19 mouse cellular contexts compared by ENCODE assay signal in genomic region chr6:137343688-137344441, GRCm38 (mm10).
DNase-seq lines count a peak whose midpoint lies in the region; ATAC-seq lines count a peak whose summit lies in the region.
"Had no signal": no experiment of that assay in that cellular context is flagged by ENCODE, and none has a peak within 500 bp of the region (broad histone marks: within the 10 kb centered on the region; RNA-seq: fewer than 3 reads in every experiment).

No protein-coding gene starts in this region.

- no peak overlapping the region for H3K27ac ChIP-seq in kidney, embryonic 15.5 days
- H3K27ac ChIP-seq in lung, embryonic 15.5 days, result peak overlapping the region; percentile 50
- no peak overlapping the region for H3K27ac ChIP-seq in embryonic facial prominence, embryonic 15.5 days (replicated peaks)
- H3K27ac ChIP-seq in intestine, embryonic 15.5 days, result no peak overlapping the region
- H3K27ac ChIP-seq: hindbrain, embryonic 12.5 days; neural tube, embryonic 12.5 days had no signal

- H3K36me3 ChIP-seq in kidney, embryonic 15.5 days, result no peaks in the 10 kb centered on the region
- H3K36me3 ChIP-seq in lung, embryonic 15.5 days, result no peaks in the 10 kb centered on the region
- no peaks in the 10 kb centered on the region for H3K36me3 ChIP-seq in embryonic facial prominence, embryonic 15.5 days
- H3K36me3 ChIP-seq in intestine, embryonic 15.5 days, result no peaks in the 10 kb centered on the region
- H3K36me3 ChIP-seq: hindbrain, embryonic 12.5 days; neural tube, embryonic 12.5 days had no signal

- H3K4me2 ChIP-seq in kidney, embryonic 15.5 days, result no peak overlapping the region
- H3K4me2 ChIP-seq in lung, embryonic 15.5 days, result peak overlapping the region; percentile 5; the same call in 1 of the 2 replicates
- no peak overlapping the region for H3K4me2 ChIP-seq in embryonic facial prominence, embryonic 15.5 days (replicated peaks)
- H3K4me2 ChIP-seq in intestine, embryonic 15.5 days (replicated peaks), result no peak overlapping the region
- H3K4me2 ChIP-seq: heart, embryonic 11.5 days; hindbrain, embryonic 12.5 days; liver, embryonic 11.5 days; neural tube, embryonic 12.5 days had no signal

- peak; percentile 83 for ATAC-seq in kidney, embryonic 15.5 days (replicated peaks; ENCODE audit: low FRiP score)
- ATAC-seq in lung, embryonic 15.5 days (ENCODE audit: borderline replicate concordance, extremely low read depth, low FRiP score, low TSS enrichment), result peak; percentile 90; the same call in 1 of the 2 replicates
- ATAC-seq in embryonic facial prominence, embryonic 15.5 days (ENCODE audit: insufficient number of reproducible peaks, low FRiP score, low TSS enrichment, low read depth), result peak; percentile 60
- peak; percentile 65 for ATAC-seq in intestine, embryonic 15.5 days
- ATAC-seq: forebrain, embryonic 16.5 days; inflammation-experienced regulatory T-cells, adult 6 months had no signal

- no peaks in the 10 kb centered on the region for H3K4me1 ChIP-seq in kidney, embryonic 15.5 days
- H3K4me1 ChIP-seq in lung, embryonic 15.5 days, result no peaks in the 10 kb centered on the region
- peaks cover 5% of the 10 kb centered on the region; the same call in 1 of the 2 replicates for H3K4me1 ChIP-seq in embryonic facial prominence, embryonic 15.5 days
- no peaks in the 10 kb centered on the region for H3K4me1 ChIP-seq in intestine, embryonic 15.5 days (replicated peaks)
- H3K4me1 ChIP-seq: neural tube, embryonic 12.5 days had no signal

- WGBS in kidney, embryonic 15.5 days, result 46% methylated on average over 5 of the region's 5 CpGs
- WGBS in lung, embryonic 15.5 days, result 32% methylated on average over 5 of the region's 5 CpGs
- 48% methylated on average over 5 of the region's 5 CpGs for WGBS in embryonic facial prominence, embryonic 15.5 days
- whole genome bisulfite sequencing in intestine, embryonic 15.5 days, result 39% methylated on average over 5 of the region's 5 CpGs

- no peak overlapping the region for H3K4me3 ChIP-seq in kidney, embryonic 15.5 days (replicated peaks)
- no peak overlapping the region for H3K4me3 ChIP-seq in lung, embryonic 15.5 days
- H3K4me3 ChIP-seq in embryonic facial prominence, embryonic 15.5 days (replicated peaks), result no peak overlapping the region
- no peak overlapping the region for H3K4me3 ChIP-seq in intestine, embryonic 15.5 days (replicated peaks)
- H3K4me3 ChIP-seq: hindbrain, embryonic 12.5 days; neural tube, embryonic 12.5 days had no signal

- H3K9me3 ChIP-seq in kidney, embryonic 15.5 days (replicated peaks), result no peaks in the 10 kb centered on the region
- H3K9me3 ChIP-seq in lung, embryonic 15.5 days, result no peaks in the 10 kb centered on the region
- no peaks in the 10 kb centered on the region for H3K9me3 ChIP-seq in embryonic facial prominence, embryonic 15.5 days (replicated peaks)
- H3K9me3 ChIP-seq in intestine, embryonic 15.5 days, result no peaks in the 10 kb centered on the region
- H3K9me3 ChIP-seq: hindbrain, embryonic 12.5 days; neural tube, embryonic 12.5 days had no signal

- DNase-seq in kidney, adult 8-10 months, result no peak
- DNase-seq in lung, postnatal 14 days, result no peak
- no peak for DNase-seq in layer of hippocampus, adult 9-11 months
- DNase-seq: adrenal gland, adult 2 months; cerebellum, adult 2 months; heart, postnatal 10 days; lung, postnatal 36 days; right cerebral cortex, postnatal 4 days; thymus, postnatal 25 days had no signal

- no peaks in the 10 kb centered on the region for H3K27me3 ChIP-seq in kidney, embryonic 15.5 days
- no peaks in the 10 kb centered on the region for H3K27me3 ChIP-seq in lung, embryonic 15.5 days
- H3K27me3 ChIP-seq in embryonic facial prominence, embryonic 15.5 days, result no peaks in the 10 kb centered on the region
- no peaks in the 10 kb centered on the region for H3K27me3 ChIP-seq in intestine, embryonic 15.5 days (replicated peaks)
- H3K27me3 ChIP-seq: hindbrain, embryonic 12.5 days; neural tube, embryonic 12.5 days had no signal

- no peak overlapping the region for H3K9ac ChIP-seq in kidney, embryonic 15.5 days
- H3K9ac ChIP-seq in lung, embryonic 15.5 days, result no peak overlapping the region
- no peak overlapping the region for H3K9ac ChIP-seq in embryonic facial prominence, embryonic 15.5 days
- no peak overlapping the region for H3K9ac ChIP-seq in intestine, embryonic 15.5 days
- H3K9ac ChIP-seq: hindbrain, embryonic 12.5 days; neural tube, embryonic 12.5 days had no signal
